Mouse (Mus musculus) megakaryocyte, embryonic 14.5 days (primary cell): ENCODE measurements around the gene Aldh6a1.

Experiments used
- FLI1 ChIP-seq: IDR thresholded peaks from 2 replicates; pipeline ENCODE4 v1.6.1; 2012; ENCODE audit warnings: low read length, inconsistent platforms, mixed read lengths
- GATA1 ChIP-seq: IDR thresholded peaks from 3 replicates; pipeline ENCODE4 v1.6.1; 2012; ENCODE audit warnings: mixed read lengths, low read length, inconsistent platforms, borderline replicate concordance

GRCm38 (mm10) chr12:84385408-84385807 is 65.4 kb downstream of the Aldh6a1 start:
- TF ChIP-seq FLI1 (no peak), GATA1 (no peak)
